Mouse (Mus musculus) thymus, postnatal 14 days (tissue): ENCODE results near the gene Rps21.
"Not testable (repeated sequence)": the region's sequence is repeated elsewhere in the genome, so short reads cannot be mapped to it uniquely, and the experiment has no call there.

Source experiments
- DNase-seq: peaks from one replicate; pipeline ENCODE4 v3.0.0; 2021

The Rps21 gene

GRCm38 (mm10) chr2:180230482-180230881, 26.7 kb upstream of the Rps21 start:
- no peak for DNase-seq

DNA sequence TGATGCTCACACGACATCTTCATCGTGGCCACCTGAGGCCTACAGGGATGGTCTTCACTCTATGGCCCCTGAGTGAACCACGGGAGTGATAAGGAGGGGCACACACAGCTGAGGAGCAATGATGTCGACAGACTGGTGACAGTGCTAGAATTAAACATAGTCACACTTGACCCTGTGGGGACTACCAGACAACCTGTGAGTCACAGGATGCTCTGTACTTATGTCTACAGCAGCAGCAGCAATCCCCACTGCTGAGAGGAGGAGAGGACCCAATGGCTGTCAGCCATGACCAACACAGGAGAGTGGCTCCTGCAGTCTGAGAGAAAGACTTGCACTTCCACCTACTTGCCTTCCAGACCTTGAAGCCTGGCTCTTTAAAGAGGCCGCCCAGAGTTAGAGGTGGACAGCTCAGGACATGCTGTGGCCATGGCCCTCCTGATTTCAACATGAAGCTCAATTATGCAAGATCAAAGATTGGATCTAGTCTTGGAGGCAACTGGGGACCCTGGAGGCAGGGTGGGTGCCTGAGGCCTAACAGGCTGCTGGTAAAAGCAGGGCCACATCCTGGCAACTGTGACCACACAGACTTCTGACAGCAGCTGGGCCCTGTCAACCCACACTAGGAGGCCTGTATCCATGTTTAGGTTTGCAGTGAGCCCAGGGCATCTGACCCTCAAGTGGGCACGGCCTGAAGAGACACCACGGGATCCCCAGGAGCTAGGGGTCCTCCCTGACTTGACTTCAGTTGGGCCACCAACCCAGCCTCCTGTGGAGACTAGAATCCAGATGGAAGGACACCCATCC, 23.9 kb upstream of the Rps21 start:
- DNase-seq, result no peak

DNA sequence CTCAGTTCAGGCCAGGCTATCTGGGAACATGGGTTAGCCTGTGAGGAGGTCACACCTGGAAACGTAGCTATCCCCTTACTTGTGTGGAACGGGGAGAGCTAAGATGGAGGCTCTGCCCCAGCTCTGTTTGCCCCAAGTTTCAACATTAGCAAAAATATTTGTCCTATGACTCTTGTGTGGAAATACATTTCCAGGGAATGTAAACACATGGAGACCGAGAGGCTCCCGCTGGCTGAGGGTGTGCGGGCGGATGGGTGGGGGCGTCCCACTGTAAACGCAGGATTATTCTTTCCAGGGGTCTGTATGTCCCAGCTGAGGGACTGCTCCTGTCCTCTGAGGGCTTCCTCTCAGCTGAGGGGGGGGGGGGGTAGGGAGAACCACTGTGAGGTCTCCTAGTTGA, 22.8 kb upstream of the Rps21 start:
- no peak for DNase-seq

GRCm38 (mm10) chr2:180234980-180235379, 22.2 kb upstream of the Rps21 start:
- DNase-seq, result no peak

DNA sequence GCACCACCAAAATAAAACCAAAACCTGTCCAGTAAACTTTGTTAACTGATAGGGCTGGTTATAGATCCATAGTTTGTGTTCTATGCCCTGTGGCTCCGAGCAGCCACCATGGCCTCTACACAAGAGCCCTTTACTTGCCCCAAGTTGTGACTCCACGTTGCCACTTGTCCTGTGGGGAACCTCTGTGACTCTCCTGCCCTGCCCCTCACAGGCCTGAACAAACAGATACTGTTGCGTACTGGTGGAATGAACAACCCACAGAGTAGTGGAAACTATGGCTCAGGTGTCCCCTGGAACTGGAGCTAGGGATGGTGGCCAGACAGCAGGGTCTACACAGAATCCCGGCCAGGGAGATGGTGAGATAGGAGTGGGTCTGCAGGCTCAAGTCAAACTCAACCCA, 21.4 kb upstream of the Rps21 start:
- no peak for DNase-seq

DNA sequence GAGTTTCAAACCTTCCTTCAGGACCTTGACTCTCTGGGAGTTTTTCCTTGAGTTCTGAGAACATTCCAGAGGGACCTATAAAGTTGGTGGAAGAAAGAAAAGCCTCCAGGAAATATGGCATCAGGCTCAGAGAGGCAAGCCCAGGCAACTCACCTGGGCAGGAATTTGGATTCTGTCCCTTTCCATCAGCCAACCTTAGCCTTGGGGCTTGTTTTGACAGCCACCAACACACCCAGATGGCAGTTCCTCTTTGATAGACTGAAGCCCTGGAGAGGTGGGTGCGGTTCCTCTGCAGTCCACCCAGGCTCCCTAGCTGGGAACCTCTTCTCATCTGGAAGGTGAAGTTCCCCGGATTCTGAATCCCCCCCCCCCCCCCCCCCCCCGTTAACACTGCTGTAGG, 20.7 kb upstream of the Rps21 start:
- no peak for DNase-seq

DNA sequence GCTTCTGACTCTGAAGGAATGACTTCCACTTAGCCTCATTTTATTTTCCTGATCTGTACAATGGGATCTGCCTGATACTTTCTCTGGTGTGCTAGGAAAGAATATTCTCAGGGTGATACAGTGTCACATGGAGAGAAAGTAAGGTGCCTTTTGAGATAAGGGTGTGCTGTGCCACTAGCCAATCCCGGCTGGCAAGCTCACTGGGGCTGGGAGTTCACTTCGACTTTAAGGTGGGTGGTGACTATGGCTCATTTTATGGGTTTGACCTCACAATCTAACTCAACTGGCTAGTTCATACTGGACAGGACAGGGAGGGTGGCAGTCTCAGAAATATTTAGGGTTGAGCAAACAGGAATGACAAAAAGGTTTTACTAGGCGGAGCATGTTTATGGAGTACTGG, 20.2 kb upstream of the Rps21 start:
- no peak for DNase-seq

DNA sequence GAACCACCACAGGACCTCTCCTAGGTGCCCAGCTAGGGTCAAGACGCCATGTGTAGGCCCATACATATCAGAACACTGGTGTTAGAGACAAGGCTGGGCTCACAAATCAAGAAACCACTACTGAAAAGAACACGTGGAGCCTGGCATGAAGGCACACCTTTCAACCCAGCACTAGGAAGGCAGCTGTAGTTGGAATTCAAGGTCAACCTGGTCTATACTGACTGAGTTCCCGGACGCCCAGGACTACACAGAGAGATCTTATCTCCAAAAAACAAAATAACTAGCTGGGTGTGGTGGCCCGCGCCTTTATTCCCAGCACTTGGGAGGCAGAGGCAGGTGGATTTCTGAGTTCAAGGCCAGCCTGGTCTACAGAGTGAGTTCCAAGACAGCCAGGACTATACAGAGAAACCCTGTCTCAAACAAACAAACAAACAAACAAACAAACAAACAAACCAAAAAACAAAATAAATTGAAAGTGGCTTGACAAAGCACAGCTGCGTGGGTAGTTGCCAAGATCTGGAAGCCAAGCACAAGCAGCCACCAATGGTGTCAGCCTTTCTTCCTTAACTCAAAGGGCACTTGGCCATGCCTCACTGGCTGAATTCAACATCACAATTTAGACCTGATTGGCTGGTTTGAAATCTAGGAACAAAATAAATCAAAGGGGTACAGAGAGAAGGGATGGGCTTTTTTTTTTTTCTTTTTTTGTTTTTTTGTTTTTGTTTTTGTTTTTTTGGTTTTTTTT, 19.4 kb upstream of the Rps21 start:
- DNase-seq, result no peak

GRCm38 (mm10) chr2:180238591-180238990, 18.6 kb upstream of the Rps21 start:
- no peak for DNase-seq

DNA sequence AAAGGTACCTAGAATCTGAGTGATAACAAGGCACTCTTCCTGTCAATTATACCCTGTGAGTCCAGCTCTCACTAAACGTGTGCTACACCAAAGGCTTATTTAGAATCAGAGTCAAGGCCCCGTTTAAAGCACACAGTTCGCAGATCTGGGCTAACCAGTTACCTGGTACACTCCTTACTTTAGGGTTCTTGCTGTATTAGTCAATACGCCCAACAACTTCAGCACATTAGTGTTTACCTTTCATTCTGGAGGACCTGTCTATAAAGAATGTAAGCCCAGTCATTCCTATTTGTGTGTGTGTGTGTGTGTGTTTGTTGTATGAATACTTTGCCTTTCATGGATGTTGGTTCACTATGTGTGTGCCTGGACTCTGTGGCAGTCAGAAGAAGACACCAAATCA, 14.1 kb upstream of the Rps21 start:
- DNase-seq, result no peak

GRCm38 (mm10) chr2:180247916-180248315, 9.3 kb upstream of the Rps21 start:
- DNase-seq, result no peak

DNA sequence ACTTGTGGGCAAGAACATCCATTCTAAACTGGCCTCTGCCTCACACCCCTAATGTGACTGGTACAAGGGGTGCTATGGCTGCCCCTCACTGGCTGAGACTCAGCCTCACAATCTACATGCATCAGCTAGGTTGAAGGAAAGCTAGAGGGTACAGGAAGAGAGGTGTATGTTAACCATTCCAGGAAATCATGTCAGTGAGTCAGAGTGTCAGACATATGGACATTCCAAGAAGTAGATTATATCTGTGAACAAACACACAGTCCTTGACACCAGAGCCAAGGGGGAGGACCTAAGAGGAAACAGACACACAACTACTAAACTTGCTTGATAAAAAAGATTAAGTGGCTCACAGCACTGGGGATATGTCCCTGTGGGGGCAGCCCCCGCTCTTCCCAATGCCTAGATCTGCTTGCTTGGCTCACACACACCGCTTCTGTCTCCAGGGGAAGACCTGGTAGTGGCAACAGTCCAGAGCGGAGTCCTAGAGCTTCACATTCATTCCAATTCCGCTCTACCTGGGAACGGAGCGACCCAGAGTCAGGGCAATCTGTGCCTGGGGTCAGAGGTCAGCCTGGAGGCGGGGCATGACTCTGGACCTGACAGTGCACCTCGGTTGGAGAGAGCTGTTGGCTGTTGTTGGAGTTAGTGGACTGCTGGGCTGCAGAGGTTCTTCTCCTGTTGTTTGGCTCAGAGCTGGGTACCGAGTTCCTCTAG, 8.1 kb upstream of the Rps21 start:
- no peak for DNase-seq

DNA sequence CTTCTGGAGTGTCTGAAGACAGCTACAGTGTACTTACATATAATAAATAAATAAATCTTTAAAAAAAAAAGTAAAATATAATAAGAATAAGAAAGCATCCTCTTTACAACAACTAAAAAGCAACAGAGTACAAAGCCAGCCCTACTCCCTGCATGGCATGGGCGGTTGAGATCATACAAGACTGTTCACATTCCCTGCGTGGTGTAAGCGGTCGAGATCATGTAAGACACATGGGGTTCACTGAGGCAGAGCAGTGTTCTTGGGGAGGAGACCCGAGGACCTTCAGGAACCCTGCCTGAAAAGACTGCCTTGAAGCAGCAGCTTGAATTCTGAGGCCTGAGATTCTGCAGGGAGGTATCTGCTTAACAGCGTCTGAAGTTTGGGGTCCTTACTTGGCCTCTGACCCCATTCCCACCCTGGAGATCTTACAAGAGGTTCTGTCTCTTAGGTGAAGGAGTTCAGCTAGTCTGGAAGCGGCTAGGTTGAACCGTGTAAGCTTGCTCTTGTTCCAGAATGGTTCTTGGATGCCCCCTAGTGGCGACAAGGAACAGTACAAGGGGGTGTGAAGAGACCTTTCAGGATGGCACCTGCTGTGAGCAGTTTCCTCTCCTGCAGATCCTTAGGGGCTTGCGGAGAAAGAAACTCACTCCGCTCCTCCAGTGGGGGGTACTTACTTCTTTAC, 6.1 kb upstream of the Rps21 start:
- peak; percentile 83 for DNase-seq

GRCm38 (mm10) chr2:180251838-180252237, 5.3 kb upstream of the Rps21 start:
- no peak for DNase-seq

- DNase-seq, result no peak
Observed at GRCm38 (mm10) chr2:180254436-180255209, 2.6 kb upstream of the Rps21 start.

GRCm38 (mm10) chr2:180255701-180256100, 1.5 kb upstream of the Rps21 start:
- DNase-seq, result no peak

GRCm38 (mm10) chr2:180256296-180257000, 729 bp upstream of the Rps21 start:
- DNase-seq, result no peak

- DNase-seq, result no peak
Observed at GRCm38 (mm10) chr2:180257963-180258865, 1.0 kb downstream of the Rps21 start.

DNA sequence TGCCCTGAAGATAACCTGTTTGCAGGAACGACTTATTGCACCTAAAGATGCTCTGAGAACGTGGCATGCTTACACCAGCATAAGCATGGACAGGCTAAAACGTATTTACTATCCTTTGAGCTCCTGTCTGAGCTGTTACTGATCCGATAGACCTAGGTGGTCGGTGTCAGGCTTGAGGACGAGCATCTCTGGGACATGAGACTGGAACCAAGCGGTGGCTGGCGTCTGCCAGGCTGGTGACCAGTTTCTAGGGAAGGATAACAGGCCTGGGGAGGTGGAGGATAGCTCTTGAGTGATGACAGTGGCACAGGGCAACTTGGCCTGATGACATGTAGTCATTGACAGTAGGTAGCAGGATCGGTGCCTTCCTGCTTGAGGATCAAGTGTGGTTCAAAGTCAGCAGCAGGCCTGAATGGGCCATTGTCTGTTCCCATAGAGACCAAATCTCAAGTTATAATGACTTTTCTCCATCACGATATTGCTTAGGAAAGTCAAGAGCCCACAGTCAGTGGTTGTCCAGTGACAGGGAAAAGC, 1.8 kb downstream of the Rps21 start:
- DNase-seq, result not testable (repeated sequence)
